Mouse (Mus musculus) CH12.LX (cell line): Measurements from ENCODE around the gene Birc2. TPM values are rescaled to one million over a fixed set of nuclear protein-coding genes. Genes with fewer than 3 reads are reported as not detected.

ENCODE experiments used
- DNase-seq: peaks from one replicate; pipeline ENCODE4 v3.0.0-alpha.2; 2013; ENCODE audit errors: extremely low read depth
- H3K27ac ChIP-seq: 2 replicates; pipeline ENCODE4 v1.5.1; 2012; ENCODE audit warnings: low read depth, mild to moderate bottlenecking, control low read depth, moderate library complexity; ENCODE audit not compliant: insufficient read depth
- H3K27me3 ChIP-seq: replicated peaks from 2 replicates; pipeline ENCODE3; 2012; ENCODE audit warnings: inconsistent platforms
- H3K36me3 ChIP-seq, 2 experiments: replicated peaks in 1 of 2; 2 replicates each; pipeline versions ENCODE3 to v1.6.1; 2012; ENCODE audit warnings: inconsistent platforms in 1 of 2, low read length in 1 of 2, mild to moderate bottlenecking in 1 of 2, mixed read lengths in 1 of 2, moderate library complexity in 1 of 2; ENCODE audit not compliant: control insufficient read depth in 1 of 2, insufficient read depth in 1 of 2
- H3K4me1 ChIP-seq, 2 experiments: 2 replicates each; pipeline ENCODE4 v1.6.1; 2012; ENCODE audit warnings: inconsistent platforms in 1 of 2, moderate library complexity in 1 of 2; ENCODE audit not compliant: insufficient read depth in 2 of 2, control insufficient read depth in 1 of 2
- H3K4me2 ChIP-seq: 2 replicates; pipeline ENCODE4 v1.6.1; 2012; ENCODE audit warnings: low read depth, mild to moderate bottlenecking, control low read depth; ENCODE audit not compliant: poor library complexity, insufficient read depth, severe bottlenecking
- H3K4me3 ChIP-seq, 3 experiments: fragments of 150-350 bp in 1 of 3; sonication (generic) in 1 of 3; replicated peaks in 1 of 3; 2 replicates each; pipeline versions ENCODE3 to v1.5.1; 2011 to 2012; ENCODE audit warnings: low read depth in 2 of 3, low read length in 2 of 3, mild to moderate bottlenecking in 2 of 3, moderate library complexity in 2 of 3, control low read depth in 1 of 3, improper control_type of control experiment in 1 of 3, inconsistent platforms in 1 of 3, mixed read lengths in 1 of 3; ENCODE audit not compliant: poor library complexity in 1 of 3
- H3K79me2 ChIP-seq: replicated peaks from 2 replicates; pipeline ENCODE4 v1.6.1; 2012; ENCODE audit warnings: mild to moderate bottlenecking, moderate library complexity; ENCODE audit not compliant: control insufficient read depth, poor library complexity, insufficient read depth, severe bottlenecking; ENCODE audit errors: extremely low read depth
- H3K9ac ChIP-seq: 2 replicates; pipeline ENCODE4 v1.6.1; 2012; ENCODE audit warnings: low read depth, mild to moderate bottlenecking, control low read depth, moderate library complexity; ENCODE audit not compliant: insufficient read depth
- H3K9me3 ChIP-seq: replicated peaks from 2 replicates; pipeline ENCODE3; 2012; ENCODE audit warnings: low read length, inconsistent platforms, mixed read lengths
- CHD1 ChIP-seq: IDR thresholded peaks from 2 replicates; pipeline ENCODE4 v1.6.1; 2012; ENCODE audit warnings: low read depth, low read length, improper control_type of control experiment, inconsistent platforms
- CHD2 ChIP-seq: IDR thresholded peaks from 2 replicates; pipeline ENCODE4 v1.6.1; 2011; ENCODE audit warnings: low read length, improper control_type of control experiment
- CTCF ChIP-seq, 2 experiments: IDR thresholded peaks in 1 of 2; conservative IDR thresholded peaks in 1 of 2; 2 replicates each; pipeline ENCODE4 v1.5.1; 2011 to 2012; ENCODE audit warnings: low read depth in 2 of 2, low read length in 2 of 2, improper control_type of control experiment in 1 of 2, inconsistent platforms in 1 of 2, mild to moderate bottlenecking in 1 of 2, moderate library complexity in 1 of 2
- ELF1 ChIP-seq: IDR thresholded peaks from 2 replicates; pipeline ENCODE4 v1.6.1; 2014; ENCODE audit warnings: low read depth, mild to moderate bottlenecking, inconsistent platforms, low read length, improper control_type of control experiment
- EP300 ChIP-seq: IDR thresholded peaks from 2 replicates; pipeline ENCODE4 v1.6.1; 2011; ENCODE audit warnings: low read length, improper control_type of control experiment
- ETS1 ChIP-seq: conservative IDR thresholded peaks from 2 replicates; pipeline ENCODE4 v1.6.1; 2012; ENCODE audit warnings: low read depth, mild to moderate bottlenecking, inconsistent platforms, low read length, improper control_type of control experiment, moderate library complexity
- GABPA ChIP-seq: IDR thresholded peaks from 2 replicates; pipeline ENCODE4 v1.6.1; 2012; ENCODE audit warnings: low read depth, low read length, improper control_type of control experiment, inconsistent platforms; ENCODE audit not compliant: insufficient replicate concordance
- HCFC1 ChIP-seq: IDR thresholded peaks from 2 replicates; pipeline ENCODE4 v1.6.1; 2012; ENCODE audit warnings: low read depth, mild to moderate bottlenecking, inconsistent platforms, low read length, improper control_type of control experiment
- JUN ChIP-seq: IDR thresholded peaks from 2 replicates; pipeline ENCODE4 v1.6.1; 2011; ENCODE audit warnings: low read depth, mild to moderate bottlenecking, low read length, improper control_type of control experiment, moderate library complexity; ENCODE audit not compliant: insufficient read depth
- MAFK ChIP-seq: IDR thresholded peaks from 2 replicates; pipeline ENCODE4 v1.6.1; 2011; ENCODE audit warnings: low read length, improper control_type of control experiment; ENCODE audit not compliant: insufficient replicate concordance
- MAZ ChIP-seq: IDR thresholded peaks from 2 replicates; pipeline ENCODE4 v1.6.1; 2012; ENCODE audit warnings: low read depth, mild to moderate bottlenecking, inconsistent platforms, low read length, improper control_type of control experiment, moderate library complexity
- MEF2A ChIP-seq: IDR thresholded peaks from 2 replicates; pipeline ENCODE4 v1.6.1; 2014; ENCODE audit warnings: low read depth, mild to moderate bottlenecking, inconsistent platforms, low read length, improper control_type of control experiment, borderline replicate concordance
- MXI1 ChIP-seq: IDR thresholded peaks from 2 replicates; pipeline ENCODE4 v1.6.1; 2011; ENCODE audit warnings: mild to moderate bottlenecking, low read depth, low read length, improper control_type of control experiment
- NELFE ChIP-seq: IDR thresholded peaks from 2 replicates; pipeline ENCODE4 v1.6.1; 2011; ENCODE audit warnings: low read depth, low read length, improper control_type of control experiment
- NRF1 ChIP-seq: IDR thresholded peaks from 2 replicates; pipeline ENCODE4 v1.6.1; 2014; ENCODE audit warnings: low read depth, mild to moderate bottlenecking, inconsistent platforms, low read length, improper control_type of control experiment, moderate library complexity
- POLR2A ChIP-seq: IDR thresholded peaks from 2 replicates; pipeline ENCODE4 v1.6.1; 2011; ENCODE audit warnings: low read depth, mild to moderate bottlenecking, improper control_type of control experiment, low read length
- POLR2AphosphoS2 ChIP-seq: IDR thresholded peaks from 2 replicates; pipeline ENCODE4 v1.6.1; 2011; ENCODE audit warnings: low read depth, low read length, improper control_type of control experiment
- RAD21 ChIP-seq: IDR thresholded peaks from 2 replicates; pipeline ENCODE4 v1.6.1; 2011; ENCODE audit warnings: low read depth, mild to moderate bottlenecking, low read length, improper control_type of control experiment, moderate library complexity
- RCOR1 ChIP-seq: conservative IDR thresholded peaks from 2 replicates; pipeline ENCODE4 v1.6.1; 2012; ENCODE audit warnings: low read depth, mild to moderate bottlenecking, inconsistent platforms, low read length, improper control_type of control experiment
- SIN3A ChIP-seq: IDR thresholded peaks from 2 replicates; pipeline ENCODE4 v1.6.1; 2012; ENCODE audit warnings: low read length, improper control_type of control experiment, inconsistent platforms
- SMC3 ChIP-seq: IDR thresholded peaks from 2 replicates; pipeline ENCODE4 v1.6.1; 2011; ENCODE audit warnings: low read depth, low read length, improper control_type of control experiment
- TBP ChIP-seq: conservative IDR thresholded peaks from 2 replicates; pipeline ENCODE4 v1.6.1; 2011; ENCODE audit warnings: low read depth, low read length, improper control_type of control experiment
- TCF12 ChIP-seq: IDR thresholded peaks from 2 replicates; pipeline ENCODE4 v1.6.1; 2014; ENCODE audit warnings: low read depth, mild to moderate bottlenecking, inconsistent platforms, low read length, improper control_type of control experiment
- UBTF ChIP-seq: IDR thresholded peaks from 2 replicates; pipeline ENCODE4 v1.6.1; 2012; ENCODE audit warnings: low read depth, mild to moderate bottlenecking, inconsistent platforms, low read length, improper control_type of control experiment, moderate library complexity
- USF1 ChIP-seq: IDR thresholded peaks from 2 replicates; pipeline ENCODE4 v1.6.1; 2014; ENCODE audit warnings: low read depth, mild to moderate bottlenecking, inconsistent platforms, low read length, improper control_type of control experiment
- ZKSCAN1 ChIP-seq: IDR thresholded peaks from 2 replicates; pipeline ENCODE4 v1.6.1; 2012; ENCODE audit warnings: low read depth, inconsistent platforms, low read length, improper control_type of control experiment, borderline replicate concordance
- ZNF384 ChIP-seq: IDR thresholded peaks from 2 replicates; pipeline ENCODE4 v1.6.1; 2012; ENCODE audit warnings: low read depth, low read length, improper control_type of control experiment, inconsistent platforms
- dilution Hi-C: fragments of 300-500 bp; cut with MboI; formaldehyde crosslinking; loops from 2 replicates; pipeline ENCODE4 v1.14.3; 2020; ENCODE audit warnings: low sequenced_read_pairs; ENCODE audit not compliant: extremely low pct_unique_long_range_greater_than_20kb, extremely low pct_ligation_motif_present
- in situ Hi-C: fragments of 300-500 bp; cut with MboI; formaldehyde crosslinking; loops from 3 replicates; pipeline ENCODE4 v1.14.3; 2019; ENCODE audit warnings: low sequenced_read_pairs, low pct_ligation_motif_present, low pct_unique_long_range_greater_than_20kb, mixed read lengths
- polyA plus RNA-seq: library from polyadenylated mRNA; unstranded; fragments of >175 nt; gene quantifications from 2 replicates; pipeline ENCODE4 v1.2.1, GENCODE M21; 2012; ENCODE audit warnings: low read depth; ENCODE audit not compliant: insufficient read length
- total RNA-seq, 2 experiments: library from RNA; depleted of rRNA; stranded (reverse); fragments of 300-350 nt in 1 of 2; fragments of >200 nt in 1 of 2; gene quantifications; 2 replicates each; pipeline ENCODE4 v1.2.3; 2012 to 2014

Gene Birc2
- total and polyA plus RNA-seq, 3 experiments, result 43.4 to 134 (median 94.7) TPM

DNA sequence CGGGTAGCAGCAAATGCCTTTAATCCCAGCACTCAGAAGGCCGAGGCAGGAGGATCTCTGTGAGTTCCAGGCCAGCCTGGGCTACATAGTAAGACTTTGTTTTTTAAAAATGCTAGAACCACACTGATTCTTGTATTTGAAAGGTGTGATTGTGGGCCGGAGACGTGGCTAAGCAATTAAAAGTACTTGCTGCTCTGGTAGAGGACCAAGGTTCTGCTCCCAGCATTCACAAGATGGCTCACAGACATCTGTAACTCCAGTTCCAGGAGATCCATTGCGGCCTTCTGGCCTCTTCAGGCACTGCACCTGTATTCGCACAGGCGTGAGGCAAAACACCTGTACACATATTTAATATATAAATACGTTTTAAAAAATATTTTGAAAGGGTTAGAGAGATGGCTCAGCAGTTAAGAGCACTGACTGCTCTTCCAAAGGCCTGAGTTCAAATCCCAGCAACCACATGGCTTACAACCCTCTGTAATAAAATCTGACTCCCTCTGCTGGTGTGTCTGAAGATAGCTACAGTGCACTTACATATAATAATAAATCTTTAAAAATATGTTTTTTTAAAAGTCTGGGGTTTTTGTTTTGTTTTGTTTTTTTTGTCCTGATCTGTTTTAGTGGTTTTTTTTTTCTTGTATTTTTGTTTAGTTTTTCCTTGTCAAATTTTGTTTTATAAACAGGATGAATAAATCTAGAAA, 36.8 kb upstream of the Birc2 start:
- Histone ChIP-seq H3K4me3 (no peak overlapping the region), H3K4me1 (peaks cover 16 to 40% of the 10 kb centered on the region in 2 experiments; a peak in 3 of 4 replicates), H3K36me3 (peaks cover 11 to 21% of the 10 kb centered on the region in 2 experiments), H3K27me3 (no peaks in the 10 kb centered on the region), H3K79me2 (peaks cover 17% of the 10 kb centered on the region), H3K27ac (peak overlapping the region; percentile 98), H3K9me3 (peaks cover 19% of the 10 kb centered on the region), H3K9ac (no peak overlapping the region), H3K4me2 (0 out of 2 replicates have a peak overlapping the region, but pooled peaks have one; percentile 22)
- in situ Hi-C loops (loop anchor here (10.0 to 25.0 kb wide), 2 partner anchors 149 to 661 kb away; no protein-coding TSS in a partner anchor), dilution Hi-C loops (no loop called here)
- no peak for TF ChIP-seq HCFC1
- 0 out of 4 replicates have a peak, but pooled peaks of 1 of the 2 experiments have one; percentile 8 for TF ChIP-seq CTCF (conservative IDR thresholded peaks at IDR 0.05 in 1 of 2, IDR thresholded peaks at IDR 0.05 in 1 of 2; ENCODE audit: low read depth in 2 of 2, low read length in 2 of 2)
- TF ChIP-seq EP300, result no peak
- 0 out of 2 replicates have a peak, but pooled peaks have one; percentile 27 for TF ChIP-seq RCOR1
- TF ChIP-seq CHD1, result peak; percentile 66; the same call in 1 of the 2 replicates
- no peak for DNase-seq

GRCm38 (mm10) chr9:7872775-7873439, 36.0 kb upstream of the Birc2 start, which contains the start of gene Birc3:
Gene Birc3, minus strand, starts transcription at chr9:7873186.
- H3K9me3 ChIP-seq, result peaks cover 26% of the 10 kb centered on the region
- peaks cover 13 to 36% of the 10 kb centered on the region in 2 experiments; a peak in 3 of 4 replicates for H3K4me1 ChIP-seq
- peak; percentile 97 for DNase-seq
- dilution Hi-C loops (no loop called here), in situ Hi-C loops (loop anchor here (10.0 to 25.0 kb wide), 2 partner anchors 148 to 661 kb away; no protein-coding TSS in a partner anchor)
- no peaks in the 10 kb centered on the region for H3K27me3 ChIP-seq
- H3K4me3 ChIP-seq, result peak within 1 kb of the TSS; percentile 63 to 90 (median 65)
- peaks cover 25% of the 10 kb centered on the region for H3K79me2 ChIP-seq
- H3K9ac ChIP-seq, result peak within 1 kb of the TSS; percentile 97
- H3K36me3 ChIP-seq, result peaks cover 17 to 29% of the 10 kb centered on the region in 2 experiments
- peak within 1 kb of the TSS; percentile 98 for H3K27ac ChIP-seq
- H3K4me2 ChIP-seq, result peak within 1 kb of the TSS; percentile 85; the same call in 1 of the 2 replicates
- TF ChIP-seq JUN, result peak; percentile 21; the same call in 1 of the 2 replicates
- TF ChIP-seq SMC3, result peak; percentile 22; the same call in 1 of the 2 replicates
- no peak for TF ChIP-seq USF1
- peak; percentile 75 for TF ChIP-seq MAZ
- TF ChIP-seq UBTF, result no peak; the same call in 1 of the 2 replicates
- TF ChIP-seq NELFE, result peak; percentile 47
- peak; percentile 13; the same call in 1 of the 2 replicates for TF ChIP-seq NRF1
- TF ChIP-seq ZKSCAN1, result no peak
- no peak; the same call in 1 of the 2 replicates for TF ChIP-seq POLR2AphosphoS2
- TF ChIP-seq TBP, result peak; percentile 70
- TF ChIP-seq POLR2A, result peak; percentile 75
- peak; percentile 81 for TF ChIP-seq CHD2
- peak; percentile 74; the same call in 1 of the 2 replicates for TF ChIP-seq MXI1
- TF ChIP-seq ETS1, result peak; percentile 97
- TF ChIP-seq ELF1, result peak; percentile 93
- TF ChIP-seq GABPA, result no peak
- peak; percentile 84 for TF ChIP-seq ZNF384
- peak; percentile 94 for TF ChIP-seq TCF12
- TF ChIP-seq CTCF (conservative IDR thresholded peaks at IDR 0.05 in 1 of 2, IDR thresholded peaks at IDR 0.05 in 1 of 2; ENCODE audit: low read depth in 2 of 2, low read length in 2 of 2), result peak in 1 of 2 experiments; percentile 12; a peak in 1 of 4 replicates
- no peak; the same call in 1 of the 2 replicates for TF ChIP-seq RCOR1
- TF ChIP-seq MAFK, result peak; percentile 69; the same call in 1 of the 2 replicates
- TF ChIP-seq EP300, result peak; percentile 85
- no peak; the same call in 1 of the 2 replicates for TF ChIP-seq RAD21
- peak; percentile 91 for TF ChIP-seq MEF2A
- no peak; the same call in 1 of the 2 replicates for TF ChIP-seq CHD1
- peak; percentile 89 for TF ChIP-seq SIN3A
